Mouse (Mus musculus): ENCODE data around the gene Fzr1.

Gene Fzr1

DNA sequence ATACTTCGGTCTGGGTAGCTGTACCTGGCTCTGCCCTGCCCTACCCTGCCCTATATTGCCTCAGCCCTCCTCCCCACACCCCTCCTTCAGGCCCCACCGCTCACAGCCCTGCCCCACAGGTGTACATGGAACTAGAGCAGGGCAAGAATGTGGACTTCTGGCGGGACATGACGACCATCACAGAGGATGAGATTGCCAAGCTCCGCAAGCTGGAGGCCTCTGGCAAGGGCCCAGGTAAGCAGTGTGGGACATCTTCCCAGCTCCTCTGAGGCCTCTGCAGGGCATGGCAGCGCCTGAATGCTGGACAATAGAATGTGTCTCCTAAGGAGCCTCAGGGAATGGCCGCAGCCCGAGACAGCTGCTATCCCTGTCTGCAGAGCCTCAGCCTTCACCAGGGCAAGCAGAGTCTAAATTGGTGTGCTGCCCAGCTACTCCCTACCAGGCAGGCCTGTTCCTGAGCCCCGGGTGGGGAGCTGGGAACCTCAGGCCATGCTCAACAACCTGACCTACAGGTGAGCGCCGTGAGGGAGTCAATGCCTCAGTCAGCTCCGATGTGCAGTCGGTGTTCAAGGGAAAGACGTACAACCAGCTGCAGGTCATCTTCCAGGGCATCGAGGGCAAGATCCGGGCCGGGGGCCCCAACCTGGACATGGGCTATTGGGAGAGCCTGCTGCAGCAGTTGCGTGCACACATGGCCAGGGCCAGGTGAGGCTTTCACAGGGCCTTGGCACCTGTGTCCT lies 54.4 kb downstream of the Fzr1 start:
- no peak for DNase-seq

DNA sequence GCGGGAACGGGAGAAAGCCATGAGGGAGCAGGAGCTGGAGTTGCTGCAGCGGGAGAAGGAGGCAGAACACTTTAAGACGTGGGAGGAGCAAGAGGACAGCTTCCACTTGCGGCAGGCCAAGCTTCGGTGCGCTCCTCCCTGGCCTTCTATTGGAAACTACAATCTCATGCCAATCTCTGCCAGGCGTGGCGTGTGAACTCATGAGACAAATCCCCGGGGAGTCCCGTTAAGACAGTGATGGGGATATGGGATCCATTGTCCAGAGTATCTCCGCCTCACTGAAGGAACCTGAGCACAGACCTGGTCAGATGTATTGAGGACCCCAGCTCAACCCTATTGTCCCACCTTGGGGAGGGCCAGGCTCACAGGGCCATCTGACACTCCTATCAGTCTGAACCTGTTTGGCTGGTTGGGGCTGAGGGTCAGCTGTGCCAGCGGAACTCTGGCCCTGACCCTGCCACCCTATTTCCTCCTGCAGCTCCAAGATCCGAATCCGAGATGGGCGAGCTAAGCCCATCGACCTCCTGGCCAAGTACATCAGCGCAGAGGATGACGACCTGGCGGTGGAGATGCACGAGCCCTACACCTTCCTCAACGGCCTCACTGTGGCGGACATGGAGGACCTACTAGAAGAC lies 55.1 kb downstream of the Fzr1 start:
- no peak for DNase-seq

DNA sequence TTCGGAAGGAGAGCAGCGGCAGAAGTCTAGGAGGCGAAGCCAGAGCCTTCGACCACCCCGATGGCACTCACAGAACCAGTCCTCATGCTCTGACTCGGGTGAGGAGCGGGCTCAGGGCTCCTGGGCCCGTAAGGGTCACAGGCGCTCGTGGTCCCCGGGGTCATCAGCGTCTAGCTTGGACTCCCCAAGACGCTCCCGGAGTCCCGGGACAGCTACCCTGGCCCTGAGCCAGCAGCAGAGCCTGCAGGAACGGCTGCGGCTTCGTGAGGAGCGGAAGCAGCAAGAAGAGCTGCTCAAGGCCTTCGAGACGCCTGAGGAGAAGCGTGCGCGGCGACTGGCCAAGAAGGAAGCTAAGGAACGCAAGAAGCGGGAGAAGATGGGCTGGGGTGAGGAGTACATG lies 55.9 kb downstream of the Fzr1 start:
- DNase-seq, result no peak

DNA sequence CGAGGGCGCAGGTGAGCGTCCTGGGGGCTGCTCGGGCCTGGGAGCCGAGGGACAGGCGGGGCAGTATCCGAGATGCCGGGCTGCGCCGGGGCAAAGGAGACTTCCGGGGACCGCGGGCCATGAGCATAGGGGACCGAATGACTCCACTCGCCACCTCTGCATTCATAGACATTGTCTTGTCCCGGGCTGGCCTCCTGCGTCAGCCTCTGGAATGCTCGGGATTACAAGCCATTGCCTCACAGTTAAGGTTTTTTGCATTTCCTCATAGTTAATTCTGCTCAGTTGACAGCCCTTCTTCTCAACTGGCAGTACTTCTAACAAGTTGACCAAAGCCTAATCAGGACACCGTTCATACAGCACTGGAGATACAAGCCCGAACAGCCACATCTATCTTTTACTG lies 56.9 kb downstream of the Fzr1 start:
- DNase-seq, result no peak

DNA sequence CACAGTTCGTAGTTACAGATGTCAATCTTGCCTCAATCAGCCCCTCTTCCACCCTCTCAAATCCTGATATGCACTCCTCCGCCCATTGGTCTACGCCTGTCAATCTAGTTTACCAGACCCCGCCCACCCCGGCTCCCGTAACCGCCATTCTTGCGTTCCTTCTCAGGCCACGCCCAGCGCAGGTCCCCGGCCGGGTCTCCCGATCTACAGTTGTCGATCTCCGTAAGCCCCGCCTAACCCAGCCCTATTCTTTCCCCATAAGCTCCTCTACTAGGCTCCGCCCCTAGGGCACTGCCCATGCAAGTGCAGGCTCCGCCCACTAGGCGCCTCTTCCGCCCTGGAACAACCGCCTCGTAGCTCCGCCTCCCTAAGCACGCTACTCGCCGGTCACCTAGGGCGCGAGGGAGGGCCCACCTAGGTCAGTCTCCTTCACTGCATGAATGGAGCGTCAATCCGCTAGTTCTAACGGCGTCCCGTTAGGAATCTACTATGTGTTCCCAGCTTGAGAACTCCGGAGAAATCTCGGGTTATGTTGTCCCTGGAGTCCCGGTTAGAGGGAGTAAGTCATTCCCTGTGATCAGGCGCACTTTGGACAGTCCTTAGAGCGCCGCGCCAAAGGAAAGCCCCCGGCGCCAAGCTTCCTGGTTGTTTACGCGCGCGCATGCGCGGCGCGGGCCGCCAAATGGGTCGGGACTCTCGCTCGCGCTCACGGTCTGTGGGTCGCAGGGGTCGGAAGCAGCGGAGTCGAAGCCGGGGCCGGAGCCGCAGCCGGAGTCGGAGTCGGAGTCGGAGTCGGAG lies 57.6 kb downstream of the Fzr1 start, which contains the start of gene Cactin:
TSS of gene Cactin (plus strand) at position 554 of the 798 bp plus-strand sequence.
- DNase-seq, result peak; percentile 100

DNA sequence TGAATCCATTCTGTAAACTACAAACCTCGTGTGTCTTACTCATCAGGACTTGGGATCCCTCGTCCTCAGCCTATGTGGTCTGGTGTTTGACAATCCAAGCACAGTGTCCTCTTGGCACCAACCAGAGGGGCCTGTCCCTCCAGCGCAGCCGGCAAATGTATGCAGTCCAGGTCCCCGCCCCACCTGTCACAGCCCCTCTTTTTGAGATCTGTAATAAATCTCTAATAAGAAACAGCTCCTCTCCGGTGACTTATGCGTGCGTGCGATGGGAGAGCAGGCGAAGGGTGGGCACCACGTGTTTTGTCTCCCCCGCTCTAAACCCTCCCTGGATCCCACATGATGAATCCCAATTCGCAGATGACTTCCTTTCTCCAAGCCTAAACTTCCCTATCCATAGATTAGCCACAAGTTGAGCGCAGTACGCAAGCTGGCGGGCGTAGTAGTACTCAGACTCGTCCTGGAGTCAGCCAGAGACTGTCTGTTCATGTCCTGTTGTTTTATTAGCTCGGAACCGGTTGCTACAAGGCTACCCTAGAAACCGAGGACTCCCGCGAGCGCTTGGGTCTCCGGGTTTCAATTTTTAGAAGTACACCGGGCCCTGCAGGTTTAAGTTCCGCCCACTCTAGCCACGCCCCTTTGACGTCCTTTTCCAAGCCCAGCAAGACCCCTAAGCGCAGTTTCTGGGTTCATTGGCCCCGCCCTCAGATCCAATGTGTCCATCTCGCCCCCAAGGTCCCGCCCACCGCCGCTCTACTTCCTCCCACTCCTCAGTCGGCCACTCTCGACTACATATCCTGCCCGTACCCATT lies 58.4 kb downstream of the Fzr1 start:
- DNase-seq, result peak; percentile 98

DNA sequence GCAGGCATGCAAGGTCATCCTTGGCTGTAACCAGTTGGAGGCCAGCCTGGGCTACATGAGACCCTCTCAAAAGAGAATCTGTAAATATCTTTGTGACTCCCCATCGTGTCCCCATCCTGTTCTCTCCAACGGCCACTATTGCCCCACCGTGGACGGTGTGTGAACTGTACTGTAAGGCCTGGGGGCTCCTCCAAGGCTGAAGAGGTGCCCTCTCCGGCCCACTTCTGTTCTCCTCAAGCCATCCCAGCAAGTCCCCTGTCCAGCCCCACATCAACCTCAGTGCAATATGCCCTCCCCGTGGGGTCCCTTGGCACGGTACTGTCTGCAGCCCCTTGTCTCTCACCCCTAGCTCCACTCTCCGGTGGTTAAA lies 59.0 kb downstream of the Fzr1 start:
- no peak for DNase-seq

DNA sequence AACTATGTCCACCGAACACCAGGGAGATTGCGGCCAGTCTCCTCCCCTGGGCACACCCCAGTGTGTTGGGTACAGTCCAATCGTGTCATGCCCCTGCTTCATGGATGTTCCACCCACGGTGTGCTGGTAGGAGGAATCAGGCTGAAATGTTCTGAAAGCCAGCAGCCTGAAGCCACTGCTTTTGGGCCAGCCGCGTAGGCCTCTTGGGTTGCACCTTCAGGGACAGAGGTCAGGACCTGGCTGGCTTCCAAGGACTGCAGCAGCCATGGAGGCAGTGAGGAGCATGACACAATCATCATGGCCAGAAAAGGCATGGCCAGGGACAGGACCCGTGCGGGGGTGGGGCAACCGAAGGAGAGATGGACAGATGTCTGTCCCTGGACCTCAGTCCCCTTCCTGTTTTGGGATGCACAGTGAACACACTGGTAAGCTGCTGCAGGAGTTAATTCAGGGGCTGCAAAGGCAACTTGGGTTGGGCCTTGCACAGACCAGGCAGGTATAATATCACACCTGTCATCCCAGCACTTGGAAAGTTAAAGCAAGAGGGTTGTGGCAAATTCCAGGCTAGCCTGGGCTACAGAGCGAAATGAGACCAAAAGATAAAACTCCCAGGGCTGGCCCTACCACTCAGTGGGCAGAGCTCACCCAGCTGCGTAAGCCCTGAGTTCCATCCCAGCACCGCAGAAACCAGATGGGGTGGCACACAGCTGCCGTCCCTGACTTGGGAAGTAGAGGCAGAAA lies 59.6 kb downstream of the Fzr1 start:
- peak; percentile 73 for DNase-seq

DNA sequence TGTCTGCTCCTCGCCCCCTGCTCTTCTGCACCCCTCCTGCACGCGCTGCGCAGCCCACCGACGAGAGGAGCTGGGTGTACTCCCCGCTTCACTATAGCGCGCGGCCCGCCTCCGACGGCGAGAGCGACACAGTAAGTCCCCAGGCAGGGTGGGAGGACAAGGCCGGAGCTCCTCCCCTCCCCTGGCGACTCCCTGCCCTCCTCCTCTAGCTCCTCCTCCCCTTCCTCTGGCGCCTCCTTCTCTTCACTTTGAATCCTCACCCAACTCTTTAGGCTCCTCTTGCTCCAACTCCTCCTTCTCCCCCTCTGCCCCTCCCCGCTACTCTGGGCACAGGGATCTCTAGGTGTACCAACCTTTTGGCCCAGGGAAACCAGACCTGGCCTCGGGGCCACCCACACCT lies 61.0 kb downstream of the Fzr1 start:
- peak; percentile 85 for DNase-seq

DNA sequence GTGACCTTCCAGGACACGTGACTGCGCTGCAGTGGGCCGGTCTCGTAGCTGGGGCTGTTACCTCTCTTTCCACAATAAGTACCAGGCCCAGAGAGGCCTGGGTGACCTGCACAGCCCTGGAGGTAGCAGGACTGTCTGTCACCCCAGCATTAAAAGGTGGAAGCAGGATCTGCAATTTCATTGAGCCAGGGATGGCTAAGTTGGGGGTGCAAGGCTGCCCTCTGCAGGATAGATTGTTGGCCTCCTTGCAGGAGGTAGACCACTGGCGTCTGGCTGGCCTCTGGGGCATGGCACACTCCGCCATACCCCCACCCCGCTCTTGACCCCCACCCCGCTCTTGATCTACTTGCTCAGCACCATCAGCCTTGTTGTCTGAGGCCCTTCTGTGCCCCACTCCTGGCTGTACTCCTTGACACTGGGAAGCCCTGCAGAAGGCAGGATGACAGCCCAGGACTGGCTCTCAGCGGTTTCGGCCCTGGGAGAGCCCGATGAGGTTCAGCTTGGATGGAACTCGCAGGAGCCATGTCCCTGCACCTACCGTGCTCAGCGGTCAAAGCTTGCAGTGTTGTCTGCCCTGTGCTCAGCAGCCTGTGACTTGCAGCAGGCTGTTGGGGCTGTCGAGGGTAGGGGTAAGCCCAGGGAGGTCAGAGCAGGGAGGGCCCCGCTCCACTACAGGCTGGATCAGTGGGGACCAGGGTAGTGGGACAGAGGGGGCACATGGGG lies 61.8 kb downstream of the Fzr1 start:
- DNase-seq, result peak; percentile 72

Measured in kidney, postnatal 10 days (tissue).